8 mouse cellular contexts compared by ENCODE assay signal in the genomic region with DNA sequence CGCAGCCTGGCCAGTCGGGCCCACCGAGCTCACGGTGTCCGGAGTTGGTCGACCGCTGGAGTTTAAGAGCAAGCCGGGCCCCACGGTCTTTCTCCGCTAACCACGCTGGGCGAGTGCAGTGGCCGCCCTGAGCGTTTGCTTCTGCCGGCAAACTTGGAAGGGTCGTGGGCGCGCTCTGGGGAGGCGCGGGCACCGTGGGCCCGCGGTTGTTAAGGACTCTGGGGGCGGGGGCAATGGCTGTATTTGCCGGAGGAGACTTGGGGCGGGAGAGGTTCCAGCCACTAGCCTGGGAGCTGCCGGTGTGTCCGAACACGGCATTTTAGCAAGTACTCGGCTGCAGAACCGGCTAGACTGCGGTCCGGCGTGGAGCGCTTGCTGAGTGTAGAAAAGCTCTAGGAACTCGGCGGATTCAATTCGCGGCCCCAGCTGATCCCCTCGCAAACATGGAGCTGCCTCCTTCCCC. TPM values are rescaled to one million over a fixed set of nuclear protein-coding genes. Genes with fewer than 3 reads are reported as not detected.
DNase-seq lines count a peak whose midpoint lies in the region; ATAC-seq and TF ChIP-seq lines count a peak whose summit lies in the region.

No protein-coding gene starts in this region.

- TF ChIP-seq POLR2A in heart, adult 2 months (IDR thresholded peaks at IDR 0.05; ENCODE audit: insufficient read depth, low read depth, low read length) = no peak

- peaks cover 6% of the 10 kb centered on the region for H3K4me1 ChIP-seq in heart, adult 2 months (ENCODE audit: control insufficient read depth, insufficient read depth, low read length)
- H3K4me1 ChIP-seq in forebrain, embryonic 14.5 days (ENCODE audit: control insufficient read depth, insufficient read depth, low read length) = peaks cover 18% of the 10 kb centered on the region
- H3K4me1 ChIP-seq in liver, embryonic 14.5 days (replicated peaks; ENCODE audit: control insufficient read depth in 2 of 2, insufficient read depth in 2 of 2, low read length in 1 of 2) = peaks cover 28 to 32% of the 10 kb centered on the region in 2 experiments

- no peak for ATAC-seq in forebrain, embryonic 14.5 days
- ATAC-seq in liver, embryonic 14.5 days (ENCODE audit: insufficient read depth) = no peak
- ATAC-seq in megakaryocyte-erythroid progenitor cell, adult 5-6 weeks (replicated peaks; ENCODE audit: low FRiP score, low TSS enrichment, poor library complexity, severe bottlenecking) = no peak

- peak overlapping the region; percentile 98 for H3K27ac ChIP-seq in heart, adult 2 months
- H3K27ac ChIP-seq in forebrain, embryonic 14.5 days (ENCODE audit: low read depth, low read length) = peak overlapping the region; percentile 97
- peak overlapping the region; percentile 98 for H3K27ac ChIP-seq in liver, embryonic 14.5 days

- H3K9ac ChIP-seq in heart, adult 2 months (ENCODE audit: low read depth, low read length) = peak overlapping the region; percentile 78
- H3K9ac ChIP-seq in forebrain, embryonic 14.5 days (ENCODE audit: low read length) = peak overlapping the region; percentile 77
- peak overlapping the region; percentile 94 for H3K9ac ChIP-seq in liver, embryonic 14.5 days (replicated peaks)

- no peaks in the 10 kb centered on the region for H3K36me3 ChIP-seq in heart, adult 2 months (ENCODE audit: control insufficient read depth, insufficient read depth, low read length)
- H3K36me3 ChIP-seq in C2C12 (ENCODE audit: control insufficient read depth, insufficient read depth) = no peaks in the 10 kb centered on the region
- no peaks in the 10 kb centered on the region for H3K36me3 ChIP-seq in forebrain, embryonic 14.5 days (ENCODE audit: control insufficient read depth, insufficient read depth, low read length)
- no peaks in the 10 kb centered on the region for H3K36me3 ChIP-seq in liver, embryonic 14.5 days (replicated peaks; ENCODE audit: control insufficient read depth, insufficient read depth, low read depth)

- intact Hi-C loops in heart, adult 2 months (cut with DNase I) = loop anchor here (2.0 to 10.0 kb wide), 4 partner anchors 58 to 762 kb away; a partner anchor contains a TSS
- intact Hi-C loops in heart, postnatal 10 days (cut with DNase I) = loop anchor here (5.0 kb wide), 2 partner anchors 75 to 145 kb away; a partner anchor contains a TSS

- H3K4me2 ChIP-seq in forebrain, embryonic 14.5 days (ENCODE audit: low read length) = peak overlapping the region; percentile 93
- H3K4me2 ChIP-seq in liver, embryonic 14.5 days (ENCODE audit: low read depth) = peak overlapping the region; percentile 97

- H3K9me3 ChIP-seq in forebrain, embryonic 14.5 days (replicated peaks; ENCODE audit: control insufficient read depth, low read length) = no peaks in the 10 kb centered on the region
- no peaks in the 10 kb centered on the region for H3K9me3 ChIP-seq in liver, embryonic 14.5 days (ENCODE audit: control insufficient read depth, low read length)

- H3K4me3 ChIP-seq in heart, adult 2 months = peak overlapping the region; percentile 98
- peak overlapping the region; percentile 65 for H3K4me3 ChIP-seq in C2C12 (ENCODE audit: insufficient read depth, poor library complexity, severe bottlenecking)
- H3K4me3 ChIP-seq in forebrain, embryonic 14.5 days (ENCODE audit: low read depth, low read length) = peak overlapping the region; percentile 92
- peak overlapping the region; percentile 92 to 94 for H3K4me3 ChIP-seq in liver, embryonic 14.5 days (ENCODE audit: insufficient read depth in 1 of 2, low read depth in 2 of 2, low read length in 2 of 2)

- TF ChIP-seq EP300 in heart, adult 2 months (IDR thresholded peaks at IDR 0.05; ENCODE audit: insufficient read depth, low read depth, low read length) = no peak
- TF ChIP-seq EP300 in liver, embryonic 14.5 days (IDR thresholded peaks at IDR 0.05; ENCODE audit: low read depth) = no peak

- peak overlapping the region; percentile 85 for H3ac ChIP-seq in C2C12 (ENCODE audit: control insufficient read depth, insufficient read length, low read depth)

- H3K27me3 ChIP-seq in heart, adult 2 months (ENCODE audit: control insufficient read depth, insufficient read depth, low read length) = no peaks in the 10 kb centered on the region
- H3K27me3 ChIP-seq in C2C12 (ENCODE audit: control insufficient read depth, insufficient read depth, insufficient read length) = no peaks in the 10 kb centered on the region
- H3K27me3 ChIP-seq in forebrain, embryonic 14.5 days (replicated peaks; ENCODE audit: control insufficient read depth, insufficient read depth, low read length) = no peaks in the 10 kb centered on the region
- no peaks in the 10 kb centered on the region for H3K27me3 ChIP-seq in liver, embryonic 14.5 days (ENCODE audit: control insufficient read depth, insufficient read depth, low read length)

- no peak for TF ChIP-seq CTCF in heart, adult 2 months (IDR thresholded peaks at IDR 0.05)
- no peak for TF ChIP-seq CTCF in C2C12 (IDR thresholded peaks at IDR 0.05; ENCODE audit: control insufficient read depth, insufficient read depth, insufficient read length)
- TF ChIP-seq CTCF in liver, embryonic 14.5 days (IDR thresholded peaks at IDR 0.05; ENCODE audit: low read depth) = no peak

- WGBS in heart, adult 2 months = under 1% methylated on average over 40 of the region's 40 CpGs
- WGBS in forebrain, embryonic 14.5 days = under 1% methylated on average over 40 of the region's 40 CpGs
- WGBS in liver, embryonic 14.5 days (ENCODE audit: insufficient replicate concordance) = under 1% methylated on average over 40 of the region's 40 CpGs

- no peak for DNase-seq in heart, adult 2 months
- DNase-seq in heart, postnatal 10 days = no peak
- DNase-seq in forebrain, embryonic 14.5 days (ENCODE audit: low spot score) = no peak
- DNase-seq in liver, embryonic 14.5 days (ENCODE audit: low read depth in 3 of 3, low spot score in 3 of 3) = no peak
- no peak for DNase-seq in cerebellum, adult 9-10 months
- DNase-seq in MN1 (ENCODE audit: low spot score) = no peak

- no peaks in the 10 kb centered on the region for H3K79me2 ChIP-seq in heart, adult 2 months (replicated peaks; ENCODE audit: control insufficient read depth, insufficient read depth, low read length)
- H3K79me2 ChIP-seq in C2C12 (ENCODE audit: control insufficient read depth, insufficient read depth) = peaks cover 17% of the 10 kb centered on the region

- H3K79me3 ChIP-seq in C2C12 (ENCODE audit: low read depth) = peaks cover 4% of the 10 kb centered on the region

TF ChIP-seq in C2C12, 6 proteins besides CTCF, POLR2A, EP300 and RAD21:
- TF ChIP-seq MYOG (IDR thresholded peaks at IDR 0.05; ENCODE audit: control insufficient read depth, extremely low read depth, insufficient read length) (no peak), FOSL1 (IDR thresholded peaks at IDR 0.05; ENCODE audit: insufficient read depth, low read length, poor library complexity, severe bottlenecking) (no peak)

RNA-seq across cellular contexts. Expression of a gene that starts 0.7 kb away (rescaled TPM):
- 10 to 100 TPM; 22.4 to 28.7 TPM for total RNA-seq in heart, adult 2 months (2021)
- 50.5 and 52.0 TPM in 2 replicates for polyA plus RNA-seq in heart, adult 2 months (2012; rRNA removed)
- total RNA-seq in heart, postnatal 10 days (2021) = 10 to 100 TPM; 33.6 to 46.7 TPM
- polyA plus RNA-seq in C2C12 (2012; fragmentation: generic; extraction: Trizol) = 16.6 TPM
- 28.5 and 34.2 TPM in 2 replicates for polyA plus RNA-seq in forebrain, embryonic 14.5 days (2014; fragmentation: Nextera tagmentation; extraction: Ambion mirVana)
- polyA plus RNA-seq in liver, embryonic 14.5 days (2012; rRNA removed) = 20.5 and 21.6 TPM in 2 replicates
- polyA plus RNA-seq in liver, embryonic 14.5 days (2014; fragmentation: Nextera tagmentation; extraction: Ambion mirVana) = 14.9 and 16.9 TPM in 2 replicates
- 65.6 and 111 TPM in 2 replicates for total RNA-seq in megakaryocyte-erythroid progenitor cell, adult 5-6 weeks (2014; fragmentation: Nextera tagmentation)
- 108 and 111 TPM in 2 replicates for total RNA-seq in megakaryocyte-erythroid progenitor cell, adult 5-6 weeks (2017)

RNA-seq across cellular contexts. Expression of a gene that starts 57.9 kb away (rescaled TPM):
- 10 to 100 TPM; 44.1 to 47.6 TPM for total RNA-seq in heart, adult 2 months (2021)
- 124 and 128 TPM in 2 replicates for polyA plus RNA-seq in heart, adult 2 months (2012; rRNA removed)
- 10 to 100 TPM; 50.7 to 55.5 TPM for total RNA-seq in heart, postnatal 10 days (2021)
- polyA plus RNA-seq in C2C12 (2012; fragmentation: generic; extraction: Trizol) = 28.5 TPM
- polyA plus RNA-seq in forebrain, embryonic 14.5 days (2014; fragmentation: Nextera tagmentation; extraction: Ambion mirVana) = 24.4 and 34.3 TPM in 2 replicates
- polyA plus RNA-seq in liver, embryonic 14.5 days (2012; rRNA removed) = 27.1 and 35.4 TPM in 2 replicates
- polyA plus RNA-seq in liver, embryonic 14.5 days (2014; fragmentation: Nextera tagmentation; extraction: Ambion mirVana) = 7.4 and 11.5 TPM in 2 replicates
- 83.6 and 95.2 TPM in 2 replicates for total RNA-seq in megakaryocyte-erythroid progenitor cell, adult 5-6 weeks (2014; fragmentation: Nextera tagmentation)
- total RNA-seq in megakaryocyte-erythroid progenitor cell, adult 5-6 weeks (2017) = 38.8 and 64.8 TPM in 2 replicates
